Mouse (Mus musculus) right cerebral cortex, postnatal 4 days (tissue): ENCODE measurements around the gene Med6.
"Not testable (repeated sequence)": the region's sequence is repeated elsewhere in the genome, so short reads cannot be mapped to it uniquely, and the experiment has no call there.

Experiments
- DNase-seq: peaks from one replicate; pipeline ENCODE4 v3.0.0-alpha.2; 2022

The Med6 gene

GRCm38 (mm10) chr12:81547163-81547562, 47.6 kb downstream of the Med6 start:
- no peak for DNase-seq

- no peak for DNase-seq
Observed at GRCm38 (mm10) chr12:81533029-81533419, 61.8 kb downstream of the Med6 start.

- peak; percentile 79 for DNase-seq
Observed at GRCm38 (mm10) chr12:81532316-81533028, 62.3 kb downstream of the Med6 start, which contains the start of the genes Gm20498 and Synj2bp. TSS of gene Gm20498 (minus strand) at chr12:81532905. TSS of gene Synj2bp (minus strand) at chr12:81532911.

GRCm38 (mm10) chr12:81530587-81530986, 64.2 kb downstream of the Med6 start:
- DNase-seq = not testable (repeated sequence)
